Mouse (Mus musculus) heart, embryonic 11.5 days (tissue): ENCODE measurements at regions not wholly inside any gene's neighbourhood (a gene's known extent, or its start where the extent isn't known, plus 50 kb on each side); places are given as distances from the start of the nearest gene placed in this dataset.

Experiments used
- ATAC-seq: fragments of 200-750 bp; cut with Nextera tagmentation; replicated peaks from 2 replicates; pipeline ENCODE4 v1.8.0; 2017; ENCODE audit warnings: moderate library complexity; ENCODE audit not compliant: insufficient number of reproducible peaks, low FRiP score, low TSS enrichment
- H3K27ac ChIP-seq: fragments of 300-500 bp; sonication (generic); 2 replicates; pipeline ENCODE4 v1.5.1; 2014; ENCODE audit warnings: mild to moderate bottlenecking, low read depth, low read length
- H3K27me3 ChIP-seq: fragments of 300-500 bp; sonication (generic); 2 replicates; pipeline ENCODE4 v1.6.1; 2014; ENCODE audit warnings: mild to moderate bottlenecking, low read length, mixed read lengths; ENCODE audit not compliant: control insufficient read depth, insufficient read depth
- H3K36me3 ChIP-seq: fragments of 300-500 bp; sonication (generic); 2 replicates; pipeline ENCODE4 v1.6.1; 2014; ENCODE audit warnings: mild to moderate bottlenecking, low read length, moderate library complexity, mixed read lengths; ENCODE audit not compliant: control insufficient read depth, insufficient read depth
- H3K4me1 ChIP-seq: fragments of 300-500 bp; sonication (generic); 2 replicates; pipeline ENCODE4 v1.6.1; 2014; ENCODE audit warnings: low read length; ENCODE audit not compliant: control insufficient read depth, insufficient read depth
- H3K4me2 ChIP-seq: fragments of 300-500 bp; sonication (generic); 2 replicates; pipeline ENCODE4 v1.6.1; 2014; ENCODE audit warnings: mild to moderate bottlenecking, moderate library complexity
- H3K4me3 ChIP-seq: fragments of 300-500 bp; sonication (generic); 2 replicates; pipeline ENCODE4 v1.5.1; 2014; ENCODE audit warnings: low read depth, low read length
- H3K9ac ChIP-seq: fragments of 300-500 bp; sonication (generic); 2 replicates; pipeline ENCODE4 v1.6.1; 2014; ENCODE audit warnings: mild to moderate bottlenecking, low read depth, low read length, moderate library complexity
- H3K9me3 ChIP-seq: fragments of 300-500 bp; sonication (generic); replicated peaks from 2 replicates; pipeline ENCODE4 v1.6.1; 2016; ENCODE audit warnings: low read length; ENCODE audit not compliant: control insufficient read depth
- WGBS: fragments of 180-500 bp; shearing (Covaris S2); extraction: QIAGEN DNeasy Blood & Tissue Kit; methylation state at CpG from one replicate; pipeline ENCODE4 v1.1.7; 2014; ENCODE audit not compliant: insufficient replicate concordance; 5-methylcytosine and 5-hydroxymethylcytosine counted together

DNA sequence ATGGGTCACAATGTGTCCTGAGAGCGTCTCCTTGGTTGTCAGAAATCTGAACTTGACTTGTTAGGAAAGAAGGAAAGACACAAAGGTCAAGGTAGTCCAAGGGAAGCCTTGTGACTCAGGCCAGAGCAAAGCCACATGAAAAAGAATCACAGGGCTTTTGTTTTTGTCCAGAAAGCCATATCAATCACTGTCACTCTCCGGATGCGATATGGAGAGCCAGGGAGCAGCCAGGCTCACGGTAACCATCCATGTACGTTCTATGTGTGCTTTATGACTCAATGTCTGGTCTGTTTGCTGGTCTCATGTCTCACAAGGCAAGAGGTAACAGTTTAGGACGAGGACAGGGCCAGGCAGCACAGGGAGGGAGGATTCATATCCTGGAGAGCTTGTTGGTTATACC lies 157.3 kb upstream of the Map3k1 start:
- no peak for ATAC-seq
- peaks cover 6% of the 10 kb centered on the region; the same call in 1 of the 2 replicates for H3K4me1 ChIP-seq
- WGBS = 57% methylated on average over 6 of the region's 6 CpGs
- H3K9me3 ChIP-seq = no peaks in the 10 kb centered on the region
- H3K27me3 ChIP-seq = no peaks in the 10 kb centered on the region
- H3K36me3 ChIP-seq = no peaks in the 10 kb centered on the region
- no peak overlapping the region for H3K9ac ChIP-seq
- H3K4me2 ChIP-seq = no peak overlapping the region
- H3K4me3 ChIP-seq = no peak overlapping the region
- no peak overlapping the region for H3K27ac ChIP-seq

GRCm38 (mm10) chr13:111966627-111967026 lies 157.8 kb upstream of the Map3k1 start:
- peaks cover 6% of the 10 kb centered on the region; the same call in 1 of the 2 replicates for H3K4me1 ChIP-seq
- H3K4me2 ChIP-seq = no peak overlapping the region
- no peaks in the 10 kb centered on the region for H3K36me3 ChIP-seq
- no peak overlapping the region for H3K9ac ChIP-seq
- 50% methylated on average over 3 of the region's 3 CpGs for WGBS
- no peaks in the 10 kb centered on the region for H3K27me3 ChIP-seq
- H3K27ac ChIP-seq = no peak overlapping the region
- H3K9me3 ChIP-seq = no peaks in the 10 kb centered on the region
- ATAC-seq = no peak
- no peak overlapping the region for H3K4me3 ChIP-seq

GRCm38 (mm10) chr13:111968197-111968596 lies 159.4 kb upstream of the Map3k1 start:
- H3K27me3 ChIP-seq = no peaks in the 10 kb centered on the region
- H3K4me1 ChIP-seq = peaks cover 6% of the 10 kb centered on the region; the same call in 1 of the 2 replicates
- no peak overlapping the region for H3K4me2 ChIP-seq
- WGBS = 80% methylated on average over 7 of the region's 7 CpGs
- H3K9me3 ChIP-seq = no peaks in the 10 kb centered on the region
- no peak overlapping the region for H3K4me3 ChIP-seq
- H3K36me3 ChIP-seq = no peaks in the 10 kb centered on the region
- H3K9ac ChIP-seq = no peak overlapping the region
- no peak for ATAC-seq
- no peak overlapping the region for H3K27ac ChIP-seq

DNA sequence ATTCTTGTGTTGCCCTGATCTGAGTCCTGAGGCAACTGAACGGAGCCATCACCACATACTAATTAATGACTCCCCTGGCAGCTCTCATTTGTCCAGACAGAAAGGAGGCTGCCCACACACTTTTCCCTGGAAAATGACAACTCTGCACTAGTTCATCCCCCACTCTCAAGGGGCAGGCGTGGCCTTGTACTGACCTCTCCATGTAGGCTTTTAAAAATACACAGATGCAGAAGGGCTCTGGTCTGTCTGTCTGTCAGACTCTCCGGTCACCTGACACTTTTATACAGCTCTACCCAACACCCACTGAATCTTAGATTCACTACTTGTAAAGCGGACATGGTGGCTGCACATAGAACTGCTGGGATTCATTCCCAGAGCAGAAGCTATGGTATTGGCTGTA lies 165.5 kb upstream of the Map3k1 start:
- WGBS = 53% methylated on average over 4 of the region's 4 CpGs
- Histone ChIP-seq H3K4me2 (no peak overlapping the region), H3K36me3 (no peaks in the 10 kb centered on the region), H3K9ac (no peak overlapping the region), H3K27ac (no peak overlapping the region), H3K4me3 (no peak overlapping the region), H3K9me3 (no peaks in the 10 kb centered on the region), H3K4me1 (peaks cover 8% of the 10 kb centered on the region), H3K27me3 (no peaks in the 10 kb centered on the region)
- ATAC-seq = no peak

DNA sequence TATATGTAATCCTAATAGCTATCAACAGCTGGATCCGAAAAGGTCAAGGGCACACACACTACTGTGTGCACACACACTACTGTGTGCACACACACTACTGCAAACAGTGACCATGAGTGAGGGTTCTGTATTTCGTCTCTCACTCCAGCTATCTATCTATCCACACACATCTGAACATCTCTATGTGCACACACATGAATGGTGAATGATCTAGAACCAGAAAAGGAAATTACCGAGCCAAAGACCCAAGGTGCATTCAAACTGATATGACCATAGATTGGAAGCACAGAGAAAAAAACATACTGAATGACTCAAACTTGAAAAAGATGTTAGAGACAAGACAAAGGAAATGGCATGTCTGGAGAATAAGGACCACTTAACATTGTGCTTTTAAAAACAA lies 166.8 kb upstream of the Map3k1 start:
- no peak overlapping the region for H3K4me3 ChIP-seq
- H3K9ac ChIP-seq = no peak overlapping the region
- H3K27ac ChIP-seq = no peak overlapping the region
- peaks cover 14% of the 10 kb centered on the region for H3K4me1 ChIP-seq
- H3K36me3 ChIP-seq = no peaks in the 10 kb centered on the region
- no peaks in the 10 kb centered on the region for H3K9me3 ChIP-seq
- WGBS = 72% methylated on average over 3 of the region's 3 CpGs
- no peak for ATAC-seq
- no peaks in the 10 kb centered on the region for H3K27me3 ChIP-seq
- H3K4me2 ChIP-seq = no peak overlapping the region

DNA sequence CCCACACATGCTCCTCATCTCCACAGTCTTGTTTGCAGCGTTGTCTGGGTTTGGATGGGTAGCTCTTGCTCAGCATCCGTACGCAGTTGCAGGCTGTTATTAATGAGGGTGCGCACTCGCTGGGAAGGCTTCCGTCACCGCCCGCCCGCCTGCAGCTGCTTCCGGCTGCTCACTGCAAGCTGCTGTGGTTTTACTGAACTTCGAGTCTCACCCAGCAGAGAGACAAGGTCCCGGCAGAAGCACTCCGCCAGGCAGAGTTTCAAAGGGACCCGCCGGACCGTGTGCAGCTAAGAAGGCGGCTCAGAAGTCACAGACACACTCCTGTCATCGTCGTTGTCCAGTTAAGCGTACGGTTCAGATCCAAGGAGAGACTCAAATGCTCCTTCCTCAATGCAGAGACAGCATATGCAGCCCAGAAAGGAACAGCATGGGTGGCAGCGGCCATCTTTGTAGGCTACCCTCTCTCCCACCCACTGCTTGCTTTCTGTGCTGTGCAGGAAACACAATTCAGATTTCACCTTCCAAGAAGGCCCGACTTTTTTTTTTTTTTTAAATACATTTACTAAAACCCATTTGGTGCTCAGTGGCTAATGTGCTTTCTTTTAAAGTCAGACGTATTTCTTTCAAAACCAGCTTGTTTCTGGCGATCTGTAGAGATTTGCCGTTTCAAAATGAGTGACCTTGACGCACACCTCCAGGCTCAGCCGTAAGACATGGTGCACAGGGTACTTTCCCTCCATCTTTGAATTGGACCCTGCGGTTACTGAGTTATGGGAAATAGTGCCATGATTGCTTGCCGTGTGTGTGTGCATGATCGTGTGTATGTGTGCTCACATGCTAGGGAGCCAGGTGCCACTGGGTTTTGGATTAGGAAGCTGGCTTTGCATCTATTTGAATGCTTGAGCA lies 169.2 kb upstream of the Map3k1 start:
- no peaks in the 10 kb centered on the region for H3K9me3 ChIP-seq
- peaks cover 14% of the 10 kb centered on the region for H3K4me1 ChIP-seq
- H3K4me3 ChIP-seq = no peak overlapping the region
- H3K27ac ChIP-seq = no peak overlapping the region
- no peak overlapping the region for H3K9ac ChIP-seq
- ATAC-seq = no peak
- H3K36me3 ChIP-seq = no peaks in the 10 kb centered on the region
- 82% methylated on average over 31 of the region's 31 CpGs for WGBS
- H3K27me3 ChIP-seq = no peaks in the 10 kb centered on the region
- H3K4me2 ChIP-seq = no peak overlapping the region

DNA sequence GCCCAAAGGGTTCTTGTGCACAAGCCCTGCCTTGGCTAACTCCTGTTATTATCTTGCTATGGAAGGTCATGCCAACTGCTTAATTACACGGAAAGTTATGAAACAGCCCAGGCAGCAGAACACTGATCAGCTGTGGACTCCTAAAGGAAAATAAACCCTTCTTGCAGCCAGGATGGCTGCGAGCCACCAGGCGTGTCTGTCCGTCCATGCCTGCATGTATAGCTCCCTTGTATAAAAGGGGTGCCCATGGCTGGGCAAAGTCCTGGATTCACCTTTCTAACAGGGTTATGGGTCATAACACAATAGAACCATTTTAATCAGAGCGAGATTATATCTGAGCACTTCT lies 169.9 kb upstream of the Map3k1 start:
- Histone ChIP-seq H3K9me3 (no peaks in the 10 kb centered on the region), H3K36me3 (no peaks in the 10 kb centered on the region), H3K27ac (no peak overlapping the region), H3K4me2 (no peak overlapping the region), H3K9ac (no peak overlapping the region), H3K4me1 (peaks cover 14% of the 10 kb centered on the region), H3K4me3 (no peak overlapping the region), H3K27me3 (no peaks in the 10 kb centered on the region)
- 76% methylated on average over 5 of the region's 5 CpGs for WGBS
- ATAC-seq = no peak

GRCm38 (mm10) chr13:111979428-111980204 lies 170.8 kb upstream of the Map3k1 start:
- Histone ChIP-seq H3K27ac (no peak overlapping the region), H3K27me3 (no peaks in the 10 kb centered on the region), H3K9me3 (no peaks in the 10 kb centered on the region), H3K4me3 (no peak overlapping the region), H3K36me3 (no peaks in the 10 kb centered on the region), H3K4me1 (peaks cover 10% of the 10 kb centered on the region), H3K4me2 (peak overlapping the region; percentile 49), H3K9ac (peak overlapping the region; percentile 43; the same call in 1 of the 2 replicates)
- no peak for ATAC-seq
- 36% methylated on average over 17 of the region's 17 CpGs for WGBS
